Mouse (Mus musculus) embryo, embryonic 9.5 days (tissue): ENCODE data around the gene Gm28729.
"Not testable (repeated sequence)": the region's sequence is repeated elsewhere in the genome, so short reads cannot be mapped to it uniquely, and the experiment has no call there.

Experiments
- DNase-seq: peaks from one replicate; pipeline ENCODE4 v3.0.0-alpha.2; 2017; ENCODE audit errors: extremely low spot score

Gene Gm28729

DNA sequence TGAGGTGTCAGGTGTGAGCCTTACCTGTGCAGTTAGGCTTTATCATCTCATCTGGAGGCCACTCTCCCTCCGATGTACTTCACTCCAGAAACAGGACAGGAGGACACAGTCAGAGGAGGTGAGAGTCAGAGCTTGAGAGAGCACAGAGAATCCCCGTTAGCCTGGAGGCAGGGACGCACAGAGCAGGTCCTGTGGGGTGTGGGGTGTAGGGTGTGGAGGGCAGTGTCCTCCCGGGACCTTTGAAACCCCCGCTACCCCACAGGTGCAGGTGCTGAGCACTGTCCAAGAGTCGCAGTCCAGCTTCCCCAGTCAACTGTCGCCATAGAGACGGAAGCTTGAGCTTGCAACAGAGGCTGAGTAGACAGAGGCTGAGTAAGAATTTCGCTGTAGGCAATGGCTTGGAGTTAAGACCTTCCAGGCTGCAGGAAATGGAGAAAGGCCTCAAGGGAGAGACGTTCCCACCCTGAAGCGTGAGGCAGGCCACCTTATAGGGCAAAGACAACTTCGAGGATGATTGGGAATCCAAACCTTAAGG lies at the start of gene Gm28729:
TSS of gene Gm28729 (minus strand) at position 293 of the 535 bp plus-strand sequence.
- DNase-seq, result no peak

DNA sequence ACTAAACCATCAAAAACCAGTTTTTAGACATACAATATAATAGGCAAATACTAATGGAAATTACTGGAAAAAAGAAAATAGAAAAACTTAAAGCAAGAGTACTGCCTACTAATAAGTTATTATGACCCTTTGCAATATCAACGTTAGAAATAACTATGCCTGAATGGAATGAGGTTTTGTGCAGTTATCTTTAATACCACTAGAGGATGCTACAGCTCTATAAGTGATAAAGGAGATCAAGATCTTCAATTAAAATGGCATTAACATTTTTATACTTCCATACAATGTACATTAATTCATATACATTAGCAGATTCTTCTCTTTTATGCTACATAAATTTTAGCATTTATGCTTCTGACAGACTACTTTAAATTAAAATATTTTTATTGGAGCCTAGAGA lies 48.2 kb upstream of the Gm28729 start:
- no peak for DNase-seq

DNA sequence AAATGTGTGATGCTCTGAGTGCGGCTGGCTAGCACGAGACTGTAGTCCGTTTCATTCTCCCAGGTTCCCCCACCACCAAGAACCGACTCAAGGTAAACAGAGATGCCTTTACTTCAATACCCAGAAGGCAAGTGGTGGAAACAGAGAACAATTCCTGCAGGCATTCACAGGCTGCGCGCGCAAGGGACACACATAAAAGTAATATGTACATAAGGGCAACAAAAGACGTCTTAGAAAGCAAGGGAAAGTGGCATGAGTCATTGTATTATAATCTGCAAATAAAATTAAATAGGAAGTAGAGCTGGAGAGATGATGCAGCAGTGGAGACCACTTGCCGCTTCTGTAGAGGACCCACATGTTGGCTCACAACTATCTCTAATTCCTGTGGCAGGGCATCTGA lies 47.7 kb upstream of the Gm28729 start:
- no peak for DNase-seq

DNA sequence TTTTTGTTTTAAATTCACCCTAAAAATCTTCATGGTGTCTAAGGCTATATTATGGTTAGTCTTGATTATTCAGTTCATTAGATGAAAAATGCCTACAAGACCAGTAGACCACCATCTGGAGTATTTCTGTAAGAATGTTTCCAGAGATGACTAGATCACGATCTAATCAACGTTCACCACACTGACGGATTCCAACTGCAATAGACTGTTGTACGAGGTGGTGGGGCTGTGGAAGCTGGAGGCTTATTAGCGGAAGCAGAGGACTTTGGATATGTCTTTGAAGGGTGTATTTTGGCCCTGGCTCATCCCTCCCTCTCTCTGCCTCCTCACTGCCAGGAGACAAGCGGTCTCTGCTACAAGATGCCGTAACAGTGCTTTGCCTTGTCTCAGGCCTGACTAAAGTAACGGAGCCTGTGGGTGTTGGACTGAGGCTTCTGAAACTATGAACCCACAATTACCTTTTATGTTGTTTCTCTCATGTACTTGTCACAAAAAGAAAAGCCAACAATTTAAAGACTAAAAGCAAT lies 41.5 kb upstream of the Gm28729 start:
- DNase-seq, result no peak

DNA sequence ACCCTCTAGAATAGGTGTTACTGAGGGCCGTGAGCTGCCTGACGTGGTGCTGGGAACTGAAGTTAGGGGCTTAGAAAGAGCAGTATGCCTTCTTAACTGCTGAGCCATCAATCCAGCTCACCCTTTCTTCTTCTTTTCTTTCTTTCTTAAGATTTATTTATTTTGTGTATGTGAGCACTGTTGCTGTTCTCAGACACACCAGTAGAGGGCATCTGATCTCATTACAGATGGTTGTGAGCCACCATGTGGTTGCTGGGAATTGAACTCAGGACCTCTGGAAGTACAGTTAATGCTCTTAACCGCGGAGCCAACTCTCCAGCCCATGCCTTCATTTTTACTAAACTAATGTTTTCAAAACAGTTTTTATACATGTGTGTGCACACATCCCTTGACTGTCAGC lies 38.4 kb upstream of the Gm28729 start:
- DNase-seq, result no peak

DNA sequence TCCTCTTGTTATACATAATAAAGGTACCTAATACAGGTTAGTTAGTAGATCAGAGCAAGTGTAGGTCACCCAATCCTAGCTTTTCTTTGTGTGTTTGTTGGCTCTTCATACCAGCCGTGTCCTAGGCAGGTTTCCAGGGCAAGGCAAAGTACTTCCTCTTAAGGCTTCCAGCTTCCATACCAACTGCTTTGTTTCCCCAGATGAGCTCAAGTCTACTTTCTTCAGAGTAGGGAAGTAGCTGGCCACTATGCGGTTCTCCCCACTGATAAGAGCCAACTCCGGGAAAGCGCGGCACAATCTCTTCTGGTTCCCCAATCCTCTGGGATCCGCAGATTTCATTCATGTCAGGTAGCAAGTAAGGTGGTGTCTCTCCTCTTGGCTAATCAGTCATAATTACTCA lies 34.1 kb upstream of the Gm28729 start:
- no peak for DNase-seq

DNA sequence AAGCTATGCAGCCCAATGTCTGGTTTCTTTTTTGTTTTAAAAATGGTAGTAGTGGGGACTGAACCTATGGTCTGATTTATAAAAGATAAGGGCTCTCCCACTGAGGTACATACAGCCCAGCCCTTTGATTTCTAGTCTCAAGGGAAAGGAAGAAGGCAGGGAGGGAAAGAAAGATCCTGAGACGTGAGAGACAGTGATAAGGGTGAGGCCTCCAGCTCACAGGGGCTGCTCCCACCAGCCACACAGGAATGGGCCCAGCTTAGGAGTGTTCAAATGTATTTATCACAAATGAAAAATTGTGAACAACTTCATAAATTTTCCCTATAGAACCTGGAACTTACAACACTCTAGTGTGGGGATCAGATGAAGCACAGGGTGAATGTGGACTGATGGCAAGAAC lies 33.5 kb upstream of the Gm28729 start:
- DNase-seq, result no peak

DNA sequence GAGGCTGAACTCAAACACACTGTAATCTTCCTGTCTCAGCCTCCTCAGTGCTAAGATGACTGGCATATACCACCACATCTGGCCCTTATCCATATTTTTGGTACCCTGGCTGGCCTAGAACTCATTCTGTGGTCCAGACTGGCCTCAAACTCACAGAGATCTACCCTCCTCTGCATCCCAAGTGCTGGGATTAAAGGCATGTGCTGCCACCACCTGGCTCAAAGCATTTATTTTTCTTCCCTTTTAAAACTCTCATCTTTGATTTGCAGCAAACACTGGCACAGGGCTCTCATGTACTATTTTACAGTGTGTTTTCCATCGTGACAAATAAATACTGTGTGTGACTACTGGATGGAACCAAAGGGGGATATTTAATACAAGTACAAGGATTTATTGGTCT lies 29.0 kb upstream of the Gm28729 start:
- no peak for DNase-seq

DNA sequence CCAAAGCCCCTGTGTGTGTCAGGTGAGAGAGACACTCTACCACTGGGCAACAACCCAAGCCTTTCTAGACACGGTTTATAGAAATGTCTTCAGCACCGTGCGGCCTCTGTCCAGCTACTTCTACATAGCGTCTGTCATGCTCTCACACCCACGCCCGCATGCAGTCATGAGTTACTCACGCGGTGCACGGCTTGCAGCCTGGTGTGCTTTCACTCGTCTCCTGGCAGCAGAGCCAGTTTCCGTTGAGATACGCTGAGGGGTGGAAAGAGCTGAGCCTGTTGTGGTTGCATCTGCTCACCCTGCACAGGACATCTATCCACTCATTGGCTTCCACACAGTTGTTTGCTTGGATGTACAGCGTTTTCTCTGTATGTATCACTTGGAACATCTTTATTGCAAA lies 20.3 kb upstream of the Gm28729 start:
- DNase-seq, result no peak

DNA sequence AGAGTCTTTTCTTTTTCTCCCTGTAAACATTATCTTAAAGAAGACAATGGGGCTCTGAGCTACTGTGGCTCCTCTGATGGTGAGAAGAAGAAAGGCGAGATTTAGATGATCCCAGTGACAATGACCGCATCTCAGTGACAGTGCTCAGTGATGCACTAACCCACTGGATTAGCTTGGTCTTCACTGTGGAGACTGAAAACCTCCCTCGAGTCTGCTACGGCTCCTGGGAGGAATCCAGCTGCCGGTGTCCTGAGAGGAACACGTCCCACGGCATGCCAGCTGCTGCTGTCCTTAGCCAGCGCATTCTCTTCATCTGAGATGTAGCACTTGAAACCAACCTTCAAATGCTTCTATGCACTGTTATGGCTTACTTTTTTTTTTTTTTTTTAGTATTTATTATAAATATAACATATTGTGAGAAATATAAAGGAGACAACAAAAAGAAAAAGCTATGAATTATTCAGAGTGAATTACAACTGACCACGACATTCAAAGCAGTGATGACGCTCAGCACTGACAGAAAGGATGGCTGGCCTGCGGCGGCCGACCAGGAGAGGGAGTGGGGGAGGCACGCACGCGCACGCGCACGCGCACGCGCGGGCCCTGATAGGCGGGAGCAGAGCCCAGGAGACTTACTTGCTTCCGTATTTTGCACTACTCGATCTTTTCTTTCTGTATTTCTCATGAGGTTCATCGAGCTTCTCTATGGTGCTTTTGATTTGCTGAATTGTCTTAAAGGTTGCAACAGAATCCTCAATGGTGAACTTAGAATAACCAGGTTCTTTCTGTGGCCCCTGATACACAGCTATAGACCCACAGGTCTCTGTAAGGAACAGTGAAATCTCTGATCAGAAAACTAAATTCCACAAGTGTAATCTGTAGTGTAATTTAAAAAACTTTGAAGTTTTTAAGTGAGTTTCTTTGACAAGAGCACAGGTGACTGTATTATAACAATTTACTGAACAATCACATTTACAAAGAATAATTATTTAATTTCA lies 18.9 kb upstream of the Gm28729 start:
- peak; percentile 72 for DNase-seq

DNA sequence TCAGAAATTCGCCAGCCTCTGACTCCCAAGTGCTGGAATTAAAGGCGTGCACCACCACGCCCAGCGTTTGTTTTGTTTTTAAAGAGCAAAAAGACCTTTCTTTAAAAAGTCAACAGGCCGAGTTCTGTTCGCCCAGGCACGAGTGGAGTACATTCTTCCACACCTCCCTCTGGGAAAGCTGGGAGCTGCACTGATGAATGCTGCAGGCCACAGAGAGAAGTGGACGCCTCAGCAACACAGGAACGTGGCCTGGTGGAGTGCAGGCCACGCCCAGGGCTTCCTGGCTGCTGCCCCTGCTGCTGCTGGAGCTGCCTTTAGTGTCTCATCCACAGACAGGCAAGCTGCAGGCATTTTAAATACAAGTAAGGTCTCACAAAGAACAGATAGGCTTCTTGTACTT lies 13.9 kb upstream of the Gm28729 start:
- DNase-seq, result no peak

DNA sequence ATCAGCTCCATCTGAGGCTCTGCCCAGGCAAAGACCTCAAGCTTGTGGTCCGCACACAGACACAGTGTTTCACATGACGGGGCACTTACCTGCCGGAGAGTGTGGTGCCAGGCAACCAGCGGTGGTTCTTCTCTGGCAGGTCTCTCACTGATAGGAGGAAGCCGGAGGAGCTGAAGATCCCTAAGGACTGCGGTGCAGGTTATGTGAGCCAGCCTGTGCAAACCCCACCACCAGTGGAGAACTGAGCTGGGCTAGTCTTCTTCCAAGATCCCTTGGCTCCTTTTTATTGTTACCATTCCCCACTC lies 12.5 kb upstream of the Gm28729 start:
- DNase-seq, result no peak

DNA sequence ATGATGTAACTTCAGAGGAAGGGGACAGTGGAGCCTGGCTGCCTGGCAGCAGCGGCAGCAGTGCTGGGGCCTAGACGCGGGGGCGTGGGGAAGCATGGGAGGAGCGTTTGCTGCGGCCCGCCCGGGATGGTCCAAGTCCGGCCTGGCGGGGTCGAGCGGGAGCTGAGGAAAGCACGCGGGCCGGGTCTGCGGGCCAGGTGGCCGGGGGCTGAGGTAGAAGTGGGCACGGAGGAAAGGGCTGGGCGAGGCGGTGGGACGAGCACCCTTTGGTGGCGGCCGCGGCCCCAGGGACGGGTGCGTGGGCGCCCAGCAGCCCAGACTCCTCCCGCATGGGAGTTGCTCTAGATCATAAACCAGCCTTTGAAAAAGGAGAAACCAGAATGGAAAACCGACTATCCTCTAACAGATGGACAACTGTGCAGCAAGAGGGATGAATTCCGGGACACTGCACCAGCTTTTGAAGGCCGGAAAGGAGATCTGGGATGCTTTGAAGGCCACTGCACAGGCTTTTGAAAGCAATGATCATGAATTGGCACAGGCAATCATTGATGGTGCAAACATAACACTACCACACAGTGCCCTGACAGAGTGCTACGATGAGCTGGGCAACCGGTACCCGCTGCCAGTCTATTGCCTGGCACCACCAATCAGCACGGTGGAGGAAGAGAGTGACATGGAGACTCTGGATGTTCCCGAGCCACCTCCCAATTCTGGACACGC lies 12.0 kb upstream of the Gm28729 start:
- peak; percentile 66 for DNase-seq

DNA sequence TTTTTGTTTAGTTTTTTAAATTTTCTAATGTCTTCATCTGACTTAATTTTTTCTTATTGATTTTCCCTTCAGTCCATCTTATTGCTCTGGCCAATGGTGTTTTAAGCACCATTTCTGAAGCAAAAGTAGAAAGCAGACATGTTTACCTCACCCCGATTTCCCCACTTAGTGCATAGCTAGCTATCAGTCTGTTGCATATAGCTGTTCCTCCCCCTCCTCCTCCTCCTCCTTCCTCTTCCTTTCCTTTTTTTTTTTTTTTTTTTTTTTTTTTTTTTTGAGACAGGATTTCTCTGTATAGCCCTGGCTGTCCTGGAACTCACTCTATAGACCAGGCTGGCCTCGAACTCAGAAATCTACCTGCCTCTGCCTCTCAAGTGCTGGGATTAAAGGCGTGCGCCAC lies 11.0 kb upstream of the Gm28729 start:
- DNase-seq, result not testable (repeated sequence)

DNA sequence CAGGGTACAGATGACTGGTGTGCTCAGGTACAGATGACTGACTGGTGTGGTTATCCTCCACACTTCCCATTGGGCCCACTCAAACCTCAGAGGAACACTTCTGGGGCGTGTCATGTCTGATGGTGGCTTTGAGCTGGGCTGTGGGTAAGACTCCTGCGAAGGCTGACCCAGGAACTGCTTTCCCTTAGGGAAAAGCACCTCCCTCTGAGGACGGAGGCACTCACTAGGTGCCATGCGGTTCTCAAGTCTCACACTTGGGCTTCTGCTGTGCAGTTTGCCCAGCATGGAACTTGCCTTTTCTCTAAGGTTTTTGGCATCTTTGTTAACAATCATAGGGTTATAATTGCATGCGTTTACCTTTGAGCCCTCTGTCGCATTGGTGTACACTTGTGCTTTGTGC lies 10.4 kb upstream of the Gm28729 start:
- DNase-seq, result no peak

DNA sequence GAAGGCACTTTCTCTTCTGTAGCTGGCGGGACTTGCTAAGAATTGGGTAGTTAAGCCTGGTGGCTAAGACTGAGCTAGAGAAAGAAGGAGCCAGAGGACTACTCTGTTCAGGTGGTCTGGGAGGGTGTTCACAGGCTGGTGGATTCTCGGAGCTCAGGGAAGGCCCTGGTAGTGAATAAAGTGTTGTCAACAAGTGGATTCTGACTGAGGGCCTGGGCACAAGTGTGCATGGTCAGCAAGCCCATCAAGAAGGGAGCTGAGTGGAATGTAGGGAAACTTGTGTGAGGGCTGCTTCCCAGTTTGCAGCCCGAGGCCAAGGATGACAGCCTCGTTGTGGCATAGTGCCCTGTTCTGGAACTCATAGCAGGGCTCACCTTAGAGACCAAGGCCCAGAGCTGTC lies 9.2 kb upstream of the Gm28729 start:
- no peak for DNase-seq

DNA sequence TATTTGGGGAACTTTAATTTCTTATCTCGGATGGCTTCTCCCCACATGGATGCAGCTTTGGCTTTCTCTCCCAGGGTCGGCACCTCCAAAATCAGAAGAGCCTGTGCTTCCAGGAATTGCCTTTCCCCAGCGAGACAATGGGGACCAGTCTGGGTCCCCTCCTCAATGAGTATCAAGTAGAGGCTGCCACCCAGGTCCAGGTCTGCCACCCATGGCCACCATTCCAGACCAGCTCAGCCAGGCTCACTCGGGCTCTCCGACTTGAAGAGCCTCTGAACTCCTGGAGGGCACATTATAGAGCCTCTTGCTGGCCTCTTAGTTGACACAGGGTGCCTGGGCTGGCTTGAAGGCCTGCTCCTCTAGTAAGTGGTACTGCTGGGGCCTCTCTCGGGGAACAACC lies 8.4 kb upstream of the Gm28729 start:
- no peak for DNase-seq

DNA sequence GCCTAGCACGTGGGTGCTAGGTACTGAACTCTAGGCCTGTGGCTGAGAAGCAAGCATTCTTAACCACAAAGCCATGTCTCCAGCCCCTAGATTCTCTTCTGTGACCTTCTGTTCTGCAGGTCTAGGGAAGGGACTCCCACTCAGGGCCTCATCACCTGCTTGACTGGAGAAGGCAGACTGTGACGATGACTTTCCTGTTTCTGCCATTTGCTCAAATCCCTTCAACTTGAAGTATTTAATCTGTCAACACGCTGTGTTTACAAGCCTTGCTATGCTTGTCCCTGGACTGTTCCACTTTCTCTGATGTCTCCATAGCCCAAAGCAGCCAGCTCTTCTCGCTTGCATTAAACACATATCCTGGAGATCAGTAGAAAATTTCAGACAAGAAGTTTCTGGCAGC lies 7.5 kb upstream of the Gm28729 start:
- no peak for DNase-seq

DNA sequence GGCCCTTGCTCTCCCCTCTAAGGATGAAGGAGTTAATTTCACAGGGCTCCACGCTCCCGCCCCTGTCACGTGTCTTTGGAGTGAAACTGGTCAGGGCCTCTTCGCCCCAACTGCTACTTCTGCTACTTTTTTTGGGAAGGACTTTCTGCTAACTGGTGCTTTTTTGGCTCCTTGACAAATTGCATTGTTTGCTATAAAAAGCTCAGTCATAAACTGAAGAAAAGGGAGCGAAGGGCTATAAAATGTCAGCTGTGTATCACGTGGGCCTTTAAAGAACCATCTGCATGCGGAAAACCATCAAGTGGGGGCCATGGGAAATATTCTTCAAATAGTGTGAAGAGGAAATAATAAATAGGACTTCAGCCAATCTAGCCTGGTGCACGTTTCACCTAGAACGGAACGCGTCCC lies 5.6 kb upstream of the Gm28729 start:
- no peak for DNase-seq

DNA sequence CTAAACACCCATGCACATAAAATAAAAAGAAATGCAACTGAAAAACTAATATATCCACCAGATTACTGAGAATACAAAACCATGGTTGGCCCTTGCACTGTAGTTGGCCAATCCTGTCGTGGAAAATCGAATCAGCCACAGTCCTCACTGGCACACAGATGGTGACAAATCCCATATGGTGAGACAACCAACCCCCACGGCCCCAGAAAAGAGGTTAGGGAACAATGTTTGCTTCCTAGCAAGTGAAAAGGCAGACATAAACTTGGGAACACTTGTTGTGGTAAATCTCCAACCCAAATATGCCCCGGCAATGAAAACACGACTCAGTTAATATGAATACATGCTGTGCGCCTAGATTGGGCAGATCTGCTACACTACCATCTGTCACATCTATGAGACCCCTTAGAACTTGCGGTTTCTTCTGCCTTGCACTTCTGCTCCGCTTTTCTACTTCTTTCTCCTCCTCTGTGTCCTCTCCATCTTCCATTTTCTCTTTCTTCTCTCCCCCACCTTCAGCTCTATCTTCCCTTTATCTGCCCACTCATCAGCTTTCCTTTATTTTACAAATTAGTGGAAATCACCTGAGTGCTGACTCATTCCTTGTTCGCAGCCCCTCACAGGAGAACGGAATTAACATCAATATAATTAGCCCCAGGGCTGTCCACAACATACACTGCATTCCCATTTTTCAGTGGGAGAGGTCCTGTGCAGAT lies 5.1 kb upstream of the Gm28729 start:
- DNase-seq, result no peak

DNA sequence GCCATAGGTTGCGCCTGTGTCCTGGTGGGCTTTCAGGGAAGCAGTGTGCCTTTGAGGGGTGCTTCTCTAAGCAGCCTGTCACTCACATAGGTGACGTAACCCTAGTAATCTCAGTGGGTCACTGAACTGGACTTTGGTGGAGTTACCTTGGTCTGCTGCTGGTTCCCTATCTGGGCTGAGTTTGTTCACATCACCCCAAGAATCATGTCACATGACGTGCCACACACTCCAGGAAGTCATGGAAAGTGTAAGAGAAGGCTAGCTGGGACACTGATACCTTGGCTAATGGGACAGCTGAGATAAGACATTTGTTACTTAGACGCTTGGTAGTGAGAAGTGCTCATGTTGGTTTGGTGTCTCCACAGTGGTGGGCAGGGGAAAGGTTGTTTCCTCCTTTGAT lies 947 bp upstream of the Gm28729 start:
- DNase-seq, result no peak

DNA sequence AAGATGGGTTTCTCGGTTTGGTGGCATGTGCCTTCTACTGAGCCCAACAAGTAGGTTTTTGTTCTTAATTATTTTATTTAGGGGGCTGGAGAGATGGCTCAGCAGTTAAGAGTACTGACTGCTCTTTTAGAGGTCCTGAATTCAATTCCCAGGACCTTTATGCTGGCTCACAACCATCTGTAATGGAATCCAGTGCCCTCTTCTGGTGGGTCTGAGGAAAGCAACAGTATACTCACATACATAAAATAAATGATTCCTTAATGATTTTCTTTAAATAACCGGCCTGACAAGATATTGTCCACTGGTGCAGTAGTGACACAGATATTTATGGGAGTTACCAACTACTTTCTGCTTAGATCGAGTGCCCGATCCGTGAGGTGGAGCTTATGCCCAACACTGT lies 1.9 kb downstream of the Gm28729 start:
- DNase-seq, result no peak
